Mouse (Mus musculus) kidney, postnatal 4 days (tissue): ENCODE measurements around the gene Gm20388.
A peak's percentile ranks its signal among the peaks of the same experiment; 100 is the strongest.
"Not testable (repeated sequence)": the region's sequence is repeated elsewhere in the genome, so short reads cannot be mapped to it uniquely, and the experiment has no call there.

Experiments used
- DNase-seq, 2 experiments: peaks; one replicate each; pipeline ENCODE4 v3.0.0; 2021; ENCODE audit warnings: mixed read lengths in 2 of 2

The Gm20388 gene

DNA sequence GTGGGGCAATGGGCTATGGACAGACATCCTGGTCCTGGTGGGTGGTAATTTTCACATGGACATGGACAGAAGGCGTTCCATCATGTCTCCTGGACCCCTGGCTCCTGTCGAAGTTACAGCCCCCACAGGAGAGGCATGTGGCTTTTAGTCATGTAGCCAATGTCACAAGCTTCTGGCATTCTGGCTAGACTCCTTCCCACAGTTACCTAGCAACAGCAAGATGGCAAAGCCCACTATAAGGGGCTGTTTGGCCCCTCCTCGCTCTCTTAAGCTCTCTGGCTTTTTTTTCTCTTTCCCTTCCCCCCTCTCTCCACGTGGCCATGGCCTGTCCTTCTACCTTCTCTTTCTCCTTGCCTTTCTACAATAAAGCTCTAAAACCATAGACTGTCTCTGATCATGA, 2662.5 kb downstream of the Gm20388 start:
- DNase-seq = not testable (repeated sequence)

DNA sequence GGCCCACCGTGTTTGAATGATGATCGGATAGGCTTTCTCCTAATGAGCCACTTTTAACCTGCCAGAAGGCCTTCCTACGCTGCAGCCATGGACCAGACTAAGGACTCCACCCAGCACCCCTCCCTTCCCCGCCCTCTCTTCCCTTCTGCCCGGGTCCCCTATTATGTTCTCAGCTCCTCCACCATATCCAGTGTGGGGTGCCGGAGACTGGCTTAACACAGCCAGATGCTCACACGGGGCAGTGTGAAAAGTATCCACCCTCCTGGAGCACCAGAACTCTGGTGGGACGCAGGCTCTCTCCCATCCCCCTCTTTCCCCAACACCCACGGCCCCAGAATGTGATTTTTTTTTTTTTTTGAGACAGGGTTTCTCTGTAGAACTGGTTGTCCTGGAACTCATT, 2662.9 kb downstream of the Gm20388 start:
- DNase-seq = no peak

DNA sequence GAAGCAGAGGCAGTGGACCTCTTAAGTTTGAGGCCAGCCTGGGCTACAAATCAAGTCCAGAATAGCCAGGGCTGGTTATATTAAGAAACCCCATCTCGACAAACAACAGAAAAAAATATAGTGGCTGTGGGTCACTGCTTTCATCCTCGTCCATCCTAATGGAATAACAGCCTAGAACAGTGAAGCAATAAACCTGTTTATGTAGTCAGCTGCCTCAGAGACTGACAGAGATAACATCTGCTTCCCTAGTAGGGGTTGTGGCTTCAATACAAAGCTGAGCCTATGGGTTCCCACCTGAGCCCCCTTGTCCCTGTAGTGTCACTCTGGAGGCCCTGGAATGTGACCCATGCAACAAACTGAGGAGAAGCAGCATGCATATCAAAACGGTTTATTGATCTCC, 2663.6 kb downstream of the Gm20388 start:
- no peak for DNase-seq

DNA sequence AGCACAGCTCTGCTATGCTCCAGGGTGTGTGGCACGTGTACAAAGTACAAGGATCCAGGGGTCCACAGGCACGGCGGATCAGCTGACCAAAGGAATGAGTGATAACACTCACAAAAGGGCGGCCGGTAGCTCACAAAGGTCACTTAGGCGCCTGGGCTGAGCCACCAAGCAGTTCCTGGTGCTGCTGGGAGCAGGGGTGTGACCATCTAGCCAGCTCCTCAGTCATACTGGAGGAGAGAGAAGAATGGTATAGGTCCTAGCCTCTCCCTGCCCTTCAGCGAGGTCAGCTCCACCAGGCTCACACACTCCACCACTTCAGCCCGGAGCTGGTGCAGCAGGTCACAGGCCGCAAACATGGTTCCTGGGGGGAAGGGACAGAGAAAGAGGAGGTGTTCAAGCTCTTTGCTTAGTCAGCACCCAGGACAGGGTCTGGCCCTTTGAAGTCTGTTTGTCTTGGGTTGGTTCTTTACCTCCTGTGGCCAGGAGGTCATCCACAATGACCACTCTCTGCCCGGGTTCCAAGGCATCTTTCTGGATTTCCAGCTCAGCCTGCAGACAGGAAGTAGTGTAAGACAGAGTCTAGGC, 2664.1 kb downstream of the Gm20388 start:
- DNase-seq = peak in 1 of 2 experiments; percentile 32

DNA sequence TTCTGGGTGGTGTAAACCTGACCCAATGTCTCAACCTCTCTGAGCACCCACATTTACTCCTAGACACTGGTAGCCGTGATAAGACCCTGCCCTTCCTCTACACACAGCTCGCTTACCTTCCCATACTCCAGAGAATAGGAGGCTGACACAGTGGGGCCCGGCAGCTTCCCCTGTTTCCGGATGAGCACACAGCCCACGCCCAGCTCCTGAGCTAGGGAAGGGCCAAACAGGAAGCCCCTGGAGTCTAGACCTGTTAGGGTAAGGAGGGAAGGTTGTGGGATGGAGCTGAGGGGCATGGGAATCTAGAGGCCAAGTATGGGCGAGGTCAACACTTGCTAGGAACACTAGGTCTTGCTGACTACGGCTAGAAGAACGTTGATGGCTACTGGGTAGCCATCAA, 2664.6 kb downstream of the Gm20388 start:
- DNase-seq = no peak

DNA sequence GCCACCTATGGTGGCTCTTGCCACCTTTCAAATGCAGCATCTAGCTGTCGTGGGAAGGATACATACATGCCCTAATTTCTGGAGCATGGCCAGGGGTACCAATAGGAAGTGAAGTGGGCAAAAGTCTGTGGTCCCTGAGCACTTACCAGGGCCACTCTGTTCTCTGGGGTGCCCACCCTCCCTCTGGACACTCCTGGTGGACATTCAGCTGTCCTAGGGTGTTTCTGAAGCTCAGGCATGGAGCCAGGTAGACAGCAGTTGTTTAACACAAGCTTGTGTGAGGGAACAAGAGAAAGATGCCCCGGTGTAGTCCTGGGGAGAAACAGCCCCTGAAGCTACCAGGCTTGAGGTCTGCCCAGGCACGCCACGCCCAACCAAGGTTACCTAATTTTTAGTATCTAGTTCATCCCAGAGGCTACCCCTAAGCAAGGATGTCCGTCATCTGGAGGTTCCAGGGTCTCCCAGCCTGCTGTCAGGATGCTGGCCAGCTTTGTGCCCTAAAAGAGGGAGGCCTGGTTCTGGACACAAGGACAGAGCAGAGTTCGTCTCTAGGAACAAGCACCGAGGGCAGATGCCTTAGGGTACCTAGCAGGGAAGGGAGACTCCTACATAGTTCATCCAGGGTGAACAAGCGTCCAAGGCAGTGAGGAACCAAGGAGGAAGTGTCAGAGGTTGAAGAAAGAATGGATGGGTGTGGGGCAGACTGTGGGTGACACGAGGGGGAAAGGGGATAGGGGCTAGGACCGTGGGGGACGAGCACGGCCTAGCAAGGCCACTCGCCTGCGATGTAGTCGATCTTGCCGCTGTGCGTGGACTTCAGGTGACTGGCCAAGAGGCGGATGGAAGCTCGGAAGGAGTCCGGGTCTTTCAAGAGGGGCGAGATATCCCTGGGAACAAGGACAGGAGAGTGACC, 2665.3 kb downstream of the Gm20388 start:
- no peak for DNase-seq

DNA sequence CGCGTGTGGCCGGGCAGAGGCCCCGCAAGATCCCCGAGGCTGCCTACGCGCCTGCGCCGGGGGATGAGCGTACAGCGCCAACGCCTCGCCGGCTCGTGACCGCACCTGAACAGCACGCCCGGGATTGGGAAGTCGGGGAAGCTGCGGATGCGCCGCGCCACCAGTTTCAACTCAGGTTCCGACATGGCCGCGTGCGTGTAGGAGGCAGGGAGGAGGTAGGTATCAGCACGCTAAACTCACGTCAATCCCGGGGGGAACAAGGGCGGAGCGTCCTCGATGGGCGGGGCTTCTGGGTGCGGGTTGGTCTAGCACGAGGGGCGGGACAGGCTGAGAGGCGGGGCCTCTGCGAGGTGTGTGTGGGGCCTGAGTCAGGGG, 2666.0 kb downstream of the Gm20388 start, which contains the start of gene Aprt:
Gene Aprt (minus strand): TSS at position 262 of the 375 bp plus-strand sequence.
- DNase-seq = peak; percentile 96 to 97

DNA sequence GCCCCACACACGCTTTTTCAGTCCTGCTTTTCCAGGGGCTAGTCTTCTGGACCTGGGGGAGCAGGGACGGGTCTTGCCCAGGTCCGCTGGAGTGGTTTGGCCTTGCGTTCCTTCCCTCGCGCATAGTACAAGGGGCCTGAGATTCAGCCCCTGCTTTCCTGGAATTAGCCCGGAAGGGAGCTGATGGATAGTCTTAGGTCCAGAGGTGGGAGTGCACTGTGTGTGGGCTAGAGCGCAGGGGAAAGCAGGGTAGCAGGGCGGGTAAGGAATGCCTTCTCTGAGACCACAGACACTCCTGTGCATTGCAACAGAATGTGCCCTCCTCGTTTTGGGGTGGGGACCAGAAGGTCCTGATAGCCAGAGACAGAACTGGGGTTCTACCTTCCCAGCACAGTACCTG, 2666.5 kb downstream of the Gm20388 start:
- no peak for DNase-seq

DNA sequence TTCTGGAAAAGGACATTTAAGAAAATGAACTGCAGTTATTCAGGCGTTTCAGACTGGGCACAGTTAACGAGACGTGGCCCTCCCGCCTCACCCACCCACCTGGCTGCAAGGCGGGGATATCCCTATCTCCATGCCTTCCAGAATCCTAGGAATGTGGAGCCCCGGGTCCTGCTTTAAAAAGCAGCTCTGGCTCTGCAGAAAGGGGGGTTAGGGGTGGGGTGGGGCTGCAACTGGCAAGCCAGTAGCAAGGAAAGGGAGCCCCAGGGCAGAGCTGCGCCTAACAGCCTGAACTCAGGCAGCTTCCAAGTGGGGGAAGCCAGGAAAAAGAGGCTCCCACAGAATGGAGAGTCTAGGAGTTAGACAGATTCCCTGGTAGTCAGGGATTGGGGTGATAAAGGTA, 2668.6 kb downstream of the Gm20388 start:
- peak in 1 of 2 experiments; percentile 60 for DNase-seq

DNA sequence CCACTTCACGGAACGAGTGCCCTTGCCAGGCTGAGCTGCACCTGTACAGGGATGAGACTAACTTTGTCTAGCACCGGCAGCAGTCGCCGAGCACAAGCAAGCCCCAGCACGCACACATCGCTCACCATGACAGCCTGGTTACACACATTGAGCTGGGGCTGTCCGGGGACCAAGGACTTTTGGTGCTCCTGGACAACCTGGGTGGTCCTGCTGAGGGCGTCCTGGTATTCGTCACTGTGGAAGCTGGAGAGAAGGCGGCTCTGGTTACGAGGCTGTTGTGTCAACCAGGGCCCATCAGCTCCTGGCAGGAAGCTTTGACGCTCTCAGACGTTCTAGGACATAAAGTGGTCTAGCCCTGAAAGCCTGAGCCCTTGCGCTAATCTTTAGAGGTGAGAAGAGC, 2670.3 kb downstream of the Gm20388 start:
- no peak for DNase-seq

DNA sequence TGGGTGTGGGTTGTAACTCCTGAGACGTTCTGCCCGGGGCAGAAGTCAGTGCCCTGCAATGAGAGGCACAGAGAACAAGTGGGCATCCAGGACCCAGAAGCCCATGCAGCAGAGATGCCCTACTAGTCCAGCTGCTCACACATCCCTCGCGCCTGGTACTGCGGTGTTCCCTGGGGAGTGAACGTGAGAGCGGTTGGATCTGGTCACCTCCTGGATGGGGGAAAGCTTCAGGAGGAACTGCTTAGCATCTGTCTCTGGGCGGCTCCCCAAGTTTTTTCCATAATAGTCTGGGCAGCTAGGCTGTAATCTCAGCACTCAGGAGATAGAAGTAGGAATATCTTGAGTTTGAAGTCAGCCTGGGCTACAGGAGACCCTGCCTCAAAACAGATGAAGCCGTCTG, 2674.3 kb downstream of the Gm20388 start:
- no peak for DNase-seq

DNA sequence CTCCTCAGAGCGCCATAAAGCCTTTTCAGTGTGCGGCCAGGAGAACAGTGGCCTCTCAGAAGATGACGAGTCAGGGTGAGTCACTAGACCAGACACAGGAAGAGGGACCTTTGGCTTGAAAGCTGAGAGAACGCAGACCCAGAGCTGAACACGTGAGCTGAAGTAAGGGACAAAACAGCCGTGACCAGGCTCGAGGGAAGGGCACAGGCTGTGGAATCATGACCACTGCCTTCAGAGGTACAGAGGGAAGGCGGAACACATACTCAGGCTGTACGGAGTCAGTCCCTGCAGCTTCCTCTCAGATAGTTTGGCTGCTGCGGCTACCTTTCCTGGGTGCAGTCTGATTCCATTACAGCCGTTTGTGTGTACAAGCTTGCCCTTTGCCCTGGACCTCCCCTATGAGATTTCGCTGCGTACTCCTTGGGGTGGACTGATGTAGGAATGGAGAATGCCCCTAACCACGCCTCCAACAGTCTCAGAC, 2674.8 kb downstream of the Gm20388 start:
- no peak for DNase-seq

DNA sequence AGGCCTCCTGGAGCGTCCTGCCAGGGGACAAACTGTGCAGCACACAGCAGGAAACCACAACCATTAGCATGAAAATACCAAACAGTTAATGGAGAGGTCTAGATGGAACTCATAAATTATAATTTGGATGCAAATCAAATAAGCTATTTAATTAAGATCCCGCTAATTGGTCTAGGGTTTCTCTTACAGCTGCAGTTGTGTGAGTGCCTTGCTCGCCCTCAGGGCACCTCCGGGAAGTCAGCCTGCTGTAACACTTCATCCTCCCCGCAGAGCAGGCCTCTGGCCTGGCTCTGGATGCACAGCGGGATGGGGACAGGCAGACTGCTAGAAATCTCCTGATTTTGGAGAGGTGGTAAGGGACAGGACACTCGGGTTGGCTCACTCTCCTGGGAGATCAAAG, 2675.5 kb downstream of the Gm20388 start:
- peak in 1 of 2 experiments; percentile 60 for DNase-seq

DNA sequence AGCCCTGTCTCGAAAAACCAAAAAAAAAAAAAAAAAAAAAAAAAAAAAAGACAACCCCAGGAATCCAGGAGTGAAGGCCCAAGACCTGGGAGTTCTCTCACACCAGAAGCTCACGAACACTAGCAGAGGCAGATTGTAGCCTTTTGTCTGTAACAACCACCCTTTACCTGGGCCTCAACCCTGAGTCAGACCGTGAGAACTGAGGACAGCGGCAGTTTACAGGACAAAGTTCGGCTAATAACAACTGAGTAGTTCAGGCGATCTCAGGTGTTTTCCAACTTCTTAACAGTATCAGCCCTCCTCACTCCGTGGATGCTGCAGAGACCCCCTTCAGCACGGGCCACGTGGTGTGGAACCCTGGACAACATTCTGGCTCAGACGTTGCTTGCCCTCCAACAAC, 2676.1 kb downstream of the Gm20388 start:
- no peak for DNase-seq

DNA sequence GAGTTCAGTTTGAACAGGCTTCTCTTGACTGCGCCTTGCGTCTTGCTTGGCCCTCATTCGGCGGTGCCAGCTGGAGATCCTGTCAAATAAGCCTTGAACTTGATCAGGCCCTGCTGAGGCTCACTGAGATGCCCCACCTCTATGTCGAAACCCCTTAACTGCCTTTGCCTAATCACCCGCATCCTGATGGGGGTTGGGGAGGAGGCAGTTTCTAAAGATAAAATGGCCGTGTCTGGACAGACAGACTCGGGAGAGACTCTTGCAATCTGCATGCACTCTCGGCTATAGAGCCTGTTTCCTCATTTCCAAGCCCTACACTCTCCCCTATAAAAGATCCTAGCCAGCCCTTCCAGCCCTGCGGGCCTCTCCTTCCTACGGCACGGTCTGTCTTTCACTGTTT, 2682.6 kb downstream of the Gm20388 start:
- no peak for DNase-seq

DNA sequence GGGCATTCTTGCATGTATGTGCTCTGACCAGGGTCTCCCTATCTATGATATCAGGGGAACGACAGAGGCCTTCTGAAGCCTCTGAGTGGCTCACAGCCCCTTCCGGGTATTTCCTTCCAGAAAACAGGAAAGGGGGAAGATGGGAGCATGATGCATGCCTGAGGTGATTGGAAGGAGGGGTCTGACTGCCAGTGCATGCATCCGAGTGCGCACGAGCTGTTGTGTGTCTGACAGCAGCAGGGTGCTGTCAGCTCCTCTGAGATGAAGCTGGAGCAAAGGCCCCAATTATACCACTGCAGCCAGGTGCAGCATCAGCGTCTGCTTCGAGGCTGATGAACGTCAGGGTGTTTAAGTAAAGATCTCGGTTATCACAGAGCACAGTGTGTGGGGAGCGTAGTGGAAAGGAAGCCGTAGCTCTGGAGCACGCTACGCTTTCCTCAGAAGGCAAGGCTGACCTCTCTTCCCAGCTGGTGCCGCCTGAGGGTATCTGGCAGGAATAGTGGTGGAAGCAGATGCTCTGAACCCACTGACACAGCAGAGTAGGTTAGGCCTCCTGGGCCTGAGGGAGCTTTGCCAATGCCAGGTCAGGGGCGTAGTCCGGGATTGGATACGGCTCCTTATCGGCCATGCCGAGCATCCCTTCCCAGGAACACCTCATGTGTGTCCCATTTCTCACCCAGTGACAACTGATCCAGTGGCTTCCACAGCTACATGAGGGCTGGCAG, 2683.3 kb downstream of the Gm20388 start:
- DNase-seq = no peak

DNA sequence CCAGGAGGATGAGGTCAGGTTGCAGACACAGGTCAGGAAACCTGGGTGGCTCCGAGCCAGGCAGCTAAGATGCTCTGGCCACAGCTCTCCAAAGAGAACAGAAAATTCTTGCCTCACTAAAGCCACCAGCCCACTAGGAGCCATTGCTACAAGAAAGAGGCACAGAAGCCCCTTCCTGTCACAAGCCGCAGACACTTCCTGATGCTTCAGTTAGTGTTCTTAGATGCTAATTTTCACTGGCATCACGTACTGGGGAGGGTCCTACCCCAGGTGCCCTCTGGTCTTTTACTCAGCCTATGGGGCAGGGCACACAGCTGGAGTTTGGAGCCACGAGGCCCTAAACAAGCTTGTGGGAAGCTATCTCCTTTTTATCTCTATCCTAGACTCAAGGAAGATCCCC, 2685.4 kb downstream of the Gm20388 start:
- no peak for DNase-seq

DNA sequence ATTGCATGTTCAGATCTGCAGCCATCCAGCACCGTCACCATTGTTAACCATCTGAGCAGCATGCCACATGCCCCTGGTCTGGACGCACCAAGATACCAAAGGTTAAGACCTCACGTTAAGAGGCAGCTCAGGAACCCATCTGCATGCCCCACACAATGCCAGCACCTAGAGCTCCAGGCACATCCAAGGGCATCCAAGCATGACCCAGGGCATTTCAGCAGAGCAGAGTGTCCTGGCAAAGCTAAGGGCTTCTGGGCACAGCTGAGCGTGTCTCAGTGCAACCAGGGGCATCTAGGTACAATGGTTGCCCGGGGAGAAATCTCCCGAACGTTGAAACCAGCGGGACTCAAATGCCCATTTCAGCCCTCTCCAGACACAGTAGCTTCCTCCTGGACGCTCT, 2690.0 kb downstream of the Gm20388 start:
- DNase-seq = no peak

DNA sequence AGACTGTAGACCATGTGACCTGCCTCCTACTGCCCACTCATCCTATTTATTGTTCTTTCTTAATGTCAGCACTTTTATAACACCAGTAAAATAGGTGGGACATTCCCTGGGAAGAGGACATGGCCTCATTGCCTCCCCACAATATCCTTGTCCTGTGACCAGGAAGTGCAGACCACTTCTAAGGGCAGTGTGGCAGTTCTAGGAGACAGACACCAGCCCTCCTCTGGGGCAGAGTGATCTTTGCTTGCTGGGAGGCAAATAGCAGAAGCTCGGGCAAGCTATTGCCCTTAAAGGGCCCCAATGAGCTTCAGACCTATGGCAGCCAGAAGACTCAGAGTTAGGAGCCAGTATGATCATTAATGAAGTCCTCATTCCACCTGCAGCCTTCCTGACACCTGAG, 2694.0 kb downstream of the Gm20388 start:
- no peak for DNase-seq

DNA sequence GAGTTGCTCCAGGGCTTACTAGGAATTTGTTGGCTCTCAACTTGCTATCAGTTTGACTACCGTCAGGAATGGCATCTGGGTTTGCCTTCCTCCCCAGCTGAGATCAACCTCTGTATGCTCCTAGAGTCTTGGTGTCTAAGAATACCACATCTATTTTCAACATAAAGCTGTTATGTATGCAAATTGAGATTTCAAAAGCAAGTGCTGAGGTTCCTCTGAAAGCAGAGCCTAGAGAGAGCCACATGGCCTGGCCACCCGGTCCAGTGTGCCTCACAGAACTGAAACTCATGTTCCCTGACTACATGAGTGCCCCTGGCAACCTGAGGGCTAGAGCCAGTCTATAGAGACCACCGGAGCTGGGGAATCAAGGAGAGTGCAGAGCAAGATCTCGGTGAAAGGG, 2694.7 kb downstream of the Gm20388 start:
- no peak for DNase-seq

DNA sequence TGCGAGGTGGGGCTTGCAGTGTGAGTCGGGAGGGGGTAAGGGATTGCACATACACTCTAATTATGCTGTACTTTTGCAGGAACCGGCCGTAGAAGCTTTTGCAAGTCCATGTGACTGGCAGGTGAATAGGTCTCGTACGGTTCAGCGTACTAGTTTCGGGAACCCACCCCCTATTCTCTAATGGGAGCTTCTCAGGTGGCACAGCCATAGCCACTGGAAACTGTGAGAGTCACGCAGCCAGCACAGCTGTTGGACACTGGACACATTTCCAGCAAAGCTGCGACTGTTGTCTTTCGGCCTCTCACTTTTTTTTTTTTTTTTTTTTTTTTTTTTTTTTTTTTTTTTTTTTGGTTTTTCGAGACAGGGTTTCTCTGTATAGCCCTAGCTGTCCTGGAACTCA, 2696.2 kb downstream of the Gm20388 start:
- no peak for DNase-seq

DNA sequence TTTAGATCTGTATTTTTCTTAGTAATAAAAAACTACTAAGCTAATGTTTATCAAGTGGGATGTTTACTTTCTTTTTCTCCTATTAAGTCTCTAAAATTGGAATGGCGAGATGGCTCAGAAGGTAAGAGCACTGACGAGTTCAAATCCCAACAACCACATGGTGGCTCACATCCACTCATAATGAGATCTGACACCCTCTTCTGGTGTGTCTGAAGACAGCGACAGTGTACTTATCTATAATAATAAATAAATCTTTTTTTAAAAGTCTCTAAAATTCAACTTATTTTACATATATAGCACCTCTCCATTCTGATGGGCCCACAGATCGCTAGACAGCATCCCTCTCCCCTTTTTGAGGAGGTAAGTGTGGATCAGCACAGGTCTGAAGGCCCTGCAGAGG, 2699.6 kb downstream of the Gm20388 start:
- no peak for DNase-seq

DNA sequence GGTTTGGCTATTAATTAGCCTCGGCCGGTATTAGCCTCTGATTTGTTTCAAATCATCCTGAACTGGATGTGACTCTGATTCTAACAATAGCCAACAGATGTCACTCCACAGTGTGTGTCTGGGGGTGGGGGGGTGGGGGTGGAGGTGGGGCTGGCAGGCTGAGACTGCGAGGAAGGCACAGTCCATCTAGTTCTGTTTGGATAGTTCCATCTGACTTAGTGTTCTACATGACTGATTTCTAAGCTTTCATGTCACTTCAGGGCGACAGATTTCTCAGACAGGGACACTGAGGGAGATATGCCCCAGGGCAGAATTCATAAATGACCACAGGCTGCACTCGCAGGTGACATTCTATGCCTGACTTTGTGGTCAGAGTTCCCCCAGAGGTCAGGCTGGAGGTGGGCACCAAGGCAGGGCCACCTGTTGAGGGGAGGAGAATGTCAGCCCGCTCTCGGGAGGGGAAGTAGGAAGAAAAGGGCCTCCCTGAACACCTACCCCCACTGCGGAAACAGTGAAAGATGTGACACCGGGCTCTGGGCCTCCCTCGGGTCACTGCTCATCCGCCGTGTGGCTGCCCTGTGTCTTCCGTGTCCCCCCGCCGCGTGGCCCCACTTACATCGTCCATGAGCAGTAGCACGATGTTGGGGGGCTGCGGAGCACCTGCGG, 2700.1 kb downstream of the Gm20388 start:
- DNase-seq = no peak
